Mouse (Mus musculus) layer of hippocampus, adult 9-10 months (tissue): ENCODE results near the gene Gm4201.
"Not testable (repeated sequence)": the region's sequence is repeated elsewhere in the genome, so short reads cannot be mapped to it uniquely, and the experiment has no call there.

ENCODE experiments used
- DNase-seq: peaks from one replicate; pipeline ENCODE4 v3.0.0; 2022; ENCODE audit warnings: low spot score

The Gm4201 gene

DNA sequence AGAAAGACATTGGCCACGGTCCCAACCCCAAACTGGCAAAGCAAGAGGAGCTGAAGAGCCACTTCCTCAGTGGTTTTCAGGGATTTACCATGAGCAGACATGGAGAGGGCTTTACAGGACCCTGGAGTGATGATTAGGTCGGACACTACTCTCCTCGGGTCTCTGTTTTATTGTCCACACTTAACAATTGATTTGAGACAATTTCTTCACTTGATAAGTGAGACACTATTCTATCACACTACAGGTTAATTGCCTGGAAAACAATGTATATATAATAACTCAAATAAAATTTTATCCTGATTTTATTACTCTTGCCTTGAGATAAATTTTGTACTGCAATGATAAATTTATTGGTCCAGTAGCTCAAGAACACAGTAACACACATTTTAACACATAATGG lies at the start of gene Gm4201:
Gm4201 (minus strand) TSS at position 101 of the 400 bp plus-strand sequence.
- DNase-seq = not testable (repeated sequence)

GRCm38 (mm10) chr7:22588027-22588426 lies 22.9 kb upstream of the Gm4201 start, which contains the start of gene Gm4565:
Gene Gm4565, minus strand, starts transcription at chr7:22588127.
- not testable (repeated sequence) for DNase-seq

GRCm38 (mm10) chr7:22534787-22535186 lies 30.4 kb downstream of the Gm4201 start, which contains the start of gene Gm8677:
Gene Gm8677, minus strand, starts transcription at chr7:22534887.
- not testable (repeated sequence) for DNase-seq

GRCm38 (mm10) chr7:22522667-22523066 lies 42.5 kb downstream of the Gm4201 start, which contains the start of gene Vmn1r152:
Gene Vmn1r152, plus strand, starts transcription at chr7:22522967.
- not testable (repeated sequence) for DNase-seq
